Mouse (Mus musculus) layer of hippocampus, adult 18-20 months (tissue): ENCODE results near the gene Galns. TPM values are rescaled to one million over a fixed set of nuclear protein-coding genes. Genes with fewer than 3 reads are reported as not detected.
"Not testable (repeated sequence)": the region's sequence is repeated elsewhere in the genome, so short reads cannot be mapped to it uniquely, and the experiment has no call there.

ENCODE experiments used
- DNase-seq, 2 experiments: peaks; one replicate each; pipeline ENCODE4 v3.0.0; 2022; ENCODE audit warnings: low spot score in 2 of 2
- total RNA-seq, 2 experiments: library from RNA; stranded (reverse); gene quantifications; 2 replicates each; pipeline ENCODE4 v1.2.3; 2021

The Galns gene
- total RNA-seq, 2 experiments from 2014 or later, result 10.2 to 10.9 TPM

- no peak for DNase-seq
Measured at GRCm38 (mm10) chr8:122635878-122636802, 24.9 kb upstream of the Galns start.

DNA sequence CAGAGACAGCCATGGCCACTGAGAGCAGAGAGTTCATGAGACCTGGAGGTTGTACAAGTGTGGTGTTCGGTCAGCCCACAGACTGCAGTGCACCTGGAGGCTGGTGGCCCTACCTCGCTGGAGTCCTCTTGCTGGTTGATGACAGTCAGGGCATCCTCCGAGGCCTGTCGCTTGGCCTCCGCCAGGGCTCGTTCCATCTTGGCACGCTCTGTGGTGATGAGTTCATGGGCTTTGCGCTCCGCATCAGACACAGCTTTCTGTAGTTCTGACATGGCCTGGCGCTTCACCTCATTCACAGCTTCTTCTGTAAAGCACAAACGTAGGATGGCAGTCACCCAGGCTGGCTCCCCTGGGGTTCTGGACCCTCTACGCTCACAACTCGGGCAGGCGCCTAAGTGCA is 21.9 kb upstream of the Galns start:
- no peak for DNase-seq

- DNase-seq, result not testable (repeated sequence)
Measured at GRCm38 (mm10) chr8:122632134-122632533, 20.9 kb upstream of the Galns start.

- DNase-seq, result no peak
Measured at GRCm38 (mm10) chr8:122630696-122631095, 19.4 kb upstream of the Galns start.

DNA sequence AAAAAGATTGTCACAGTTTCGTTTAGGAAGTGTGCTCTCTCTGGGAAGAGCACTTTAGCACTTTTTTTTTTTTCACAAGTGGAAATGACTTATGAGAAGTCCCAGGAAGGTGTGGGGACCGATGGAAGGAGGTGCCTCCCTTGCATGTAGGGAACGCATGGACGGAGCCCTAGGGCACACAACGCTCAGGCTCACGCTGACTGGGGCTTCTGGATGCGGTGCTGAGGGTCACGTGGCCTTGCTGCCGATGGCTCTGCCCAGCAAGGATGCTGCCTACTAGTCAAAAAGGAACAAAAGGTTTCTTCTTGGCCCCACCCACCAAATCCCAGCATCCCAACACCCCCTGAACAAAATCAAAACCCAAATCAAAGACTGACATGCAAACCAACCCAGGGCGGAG is 18.1 kb upstream of the Galns start:
- no peak for DNase-seq

DNA sequence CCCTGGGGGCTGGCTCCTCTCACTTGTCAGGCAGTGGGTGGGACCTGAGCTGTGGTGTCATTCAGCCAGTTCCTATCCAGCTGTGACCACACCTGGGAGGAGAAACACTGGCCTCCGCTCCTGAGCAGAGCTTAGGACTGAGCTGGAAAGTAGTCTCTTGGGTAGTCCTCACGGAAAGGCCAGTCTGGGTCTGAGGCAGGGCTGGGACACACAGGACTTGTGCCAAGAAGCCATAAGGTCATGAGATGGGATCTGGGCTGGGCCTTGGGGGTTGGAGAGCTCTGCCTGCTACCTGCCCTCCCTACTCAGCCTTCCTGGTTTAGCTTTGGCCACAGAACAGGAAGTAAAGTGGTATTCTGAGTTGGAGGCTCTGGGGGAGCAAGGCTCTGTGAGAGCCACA is 15.6 kb upstream of the Galns start:
- DNase-seq, result no peak

DNA sequence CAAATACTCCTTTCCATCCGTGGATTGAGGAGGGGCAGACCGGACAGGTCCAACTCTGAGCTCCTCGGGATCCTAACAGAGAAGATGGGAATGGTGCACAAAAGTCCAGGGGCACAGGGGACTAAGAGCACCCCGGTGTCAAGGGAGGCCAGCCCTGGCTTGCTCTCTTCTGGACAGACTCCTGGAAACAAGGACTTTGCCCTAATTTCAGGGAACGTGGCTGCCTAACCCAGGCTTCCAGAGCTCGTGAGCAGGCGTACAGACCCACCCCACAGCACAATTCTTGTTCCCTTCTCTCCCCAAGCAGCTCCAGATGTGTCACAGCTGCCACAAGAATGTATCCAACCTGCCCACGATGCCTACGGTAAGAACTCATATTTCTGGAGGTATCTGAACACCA is 14.5 kb upstream of the Galns start:
- DNase-seq, result no peak

GRCm38 (mm10) chr8:122624653-122625052 is 13.4 kb upstream of the Galns start:
- no peak for DNase-seq

- no peak for DNase-seq
Measured at GRCm38 (mm10) chr8:122623844-122624642, 12.8 kb upstream of the Galns start.

- DNase-seq, result no peak
Measured at GRCm38 (mm10) chr8:122622727-122623126, 11.5 kb upstream of the Galns start, which contains the start of gene Pabpn1l. Gene Pabpn1l, minus strand, starts transcription at chr8:122622739.

- DNase-seq, result no peak
Measured at GRCm38 (mm10) chr8:122620446-122620845, 9.2 kb upstream of the Galns start.

GRCm38 (mm10) chr8:122618660-122619378 is 7.6 kb upstream of the Galns start:
- DNase-seq, result no peak

DNA sequence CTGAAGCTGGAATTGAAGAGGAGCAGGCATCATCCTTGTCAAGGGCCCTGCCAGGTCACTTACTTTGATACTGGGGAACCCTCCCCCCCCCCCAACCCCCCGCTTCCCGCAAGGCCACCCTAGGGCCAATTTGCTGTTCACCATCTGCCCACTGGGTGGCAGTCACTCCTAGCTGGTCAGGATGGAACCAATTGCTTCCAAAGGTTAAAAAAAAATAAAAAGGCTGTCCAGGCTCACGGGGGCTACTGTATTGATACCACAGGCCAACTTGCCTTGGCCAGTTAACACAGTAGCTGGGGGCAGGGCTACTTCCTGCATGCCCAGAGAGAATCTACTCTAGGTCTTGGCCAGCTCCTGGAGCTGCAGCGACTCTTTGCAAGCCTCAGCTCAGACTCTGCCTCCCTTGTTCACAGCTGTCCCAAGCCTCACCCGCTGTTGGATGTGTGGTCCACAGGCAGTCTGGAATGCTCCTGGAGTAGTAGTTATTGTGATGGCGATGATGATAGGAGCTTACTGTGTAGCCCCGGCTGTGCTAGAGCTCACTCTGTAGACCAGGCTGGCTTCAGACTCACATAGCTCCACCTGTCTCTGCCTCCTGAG is 6.8 kb upstream of the Galns start:
- peak in 1 of 2 experiments; percentile 75 for DNase-seq

DNA sequence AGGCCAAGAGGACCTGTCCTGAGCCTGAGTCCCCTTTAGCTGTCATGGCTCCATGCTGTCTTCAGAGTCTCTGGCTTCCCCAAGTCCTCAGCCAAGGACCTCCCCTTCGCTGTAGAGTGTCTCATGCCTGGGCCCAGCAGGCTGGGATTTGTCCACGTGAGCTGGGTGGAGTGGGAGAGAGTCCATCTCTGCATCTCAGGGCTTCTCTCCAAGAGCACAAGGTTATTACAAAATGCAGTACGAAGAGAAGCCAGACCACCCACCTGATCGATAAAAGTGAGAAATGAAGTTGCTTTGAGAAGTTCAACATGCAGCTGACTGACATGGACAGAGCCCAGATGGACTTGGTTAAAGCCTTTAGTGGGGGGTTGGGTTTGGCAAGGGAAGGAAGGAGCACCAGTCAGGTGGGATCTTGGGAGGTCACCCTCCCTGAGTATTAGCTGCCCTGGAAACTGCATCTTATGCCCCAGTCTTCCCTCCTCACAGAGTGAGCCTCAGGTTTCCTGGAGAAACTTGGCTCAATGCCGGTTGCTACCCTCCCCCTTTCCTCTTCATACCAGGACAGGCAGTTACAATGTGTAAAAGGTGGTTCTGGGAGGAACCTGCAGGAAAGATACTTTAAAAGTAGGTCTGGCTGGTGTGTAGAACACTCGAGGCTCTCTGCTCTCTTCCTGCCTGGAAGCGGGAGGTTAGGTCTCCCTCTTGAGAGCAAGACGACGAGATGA is 5.1 kb upstream of the Galns start:
- DNase-seq, result no peak

DNA sequence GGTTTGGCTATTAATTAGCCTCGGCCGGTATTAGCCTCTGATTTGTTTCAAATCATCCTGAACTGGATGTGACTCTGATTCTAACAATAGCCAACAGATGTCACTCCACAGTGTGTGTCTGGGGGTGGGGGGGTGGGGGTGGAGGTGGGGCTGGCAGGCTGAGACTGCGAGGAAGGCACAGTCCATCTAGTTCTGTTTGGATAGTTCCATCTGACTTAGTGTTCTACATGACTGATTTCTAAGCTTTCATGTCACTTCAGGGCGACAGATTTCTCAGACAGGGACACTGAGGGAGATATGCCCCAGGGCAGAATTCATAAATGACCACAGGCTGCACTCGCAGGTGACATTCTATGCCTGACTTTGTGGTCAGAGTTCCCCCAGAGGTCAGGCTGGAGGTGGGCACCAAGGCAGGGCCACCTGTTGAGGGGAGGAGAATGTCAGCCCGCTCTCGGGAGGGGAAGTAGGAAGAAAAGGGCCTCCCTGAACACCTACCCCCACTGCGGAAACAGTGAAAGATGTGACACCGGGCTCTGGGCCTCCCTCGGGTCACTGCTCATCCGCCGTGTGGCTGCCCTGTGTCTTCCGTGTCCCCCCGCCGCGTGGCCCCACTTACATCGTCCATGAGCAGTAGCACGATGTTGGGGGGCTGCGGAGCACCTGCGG is 518 bp downstream of the Galns start:
- no peak for DNase-seq

DNA sequence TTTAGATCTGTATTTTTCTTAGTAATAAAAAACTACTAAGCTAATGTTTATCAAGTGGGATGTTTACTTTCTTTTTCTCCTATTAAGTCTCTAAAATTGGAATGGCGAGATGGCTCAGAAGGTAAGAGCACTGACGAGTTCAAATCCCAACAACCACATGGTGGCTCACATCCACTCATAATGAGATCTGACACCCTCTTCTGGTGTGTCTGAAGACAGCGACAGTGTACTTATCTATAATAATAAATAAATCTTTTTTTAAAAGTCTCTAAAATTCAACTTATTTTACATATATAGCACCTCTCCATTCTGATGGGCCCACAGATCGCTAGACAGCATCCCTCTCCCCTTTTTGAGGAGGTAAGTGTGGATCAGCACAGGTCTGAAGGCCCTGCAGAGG is 1.1 kb downstream of the Galns start:
- no peak for DNase-seq

GRCm38 (mm10) chr8:122606810-122607209 is 4.5 kb downstream of the Galns start:
- DNase-seq, result no peak

DNA sequence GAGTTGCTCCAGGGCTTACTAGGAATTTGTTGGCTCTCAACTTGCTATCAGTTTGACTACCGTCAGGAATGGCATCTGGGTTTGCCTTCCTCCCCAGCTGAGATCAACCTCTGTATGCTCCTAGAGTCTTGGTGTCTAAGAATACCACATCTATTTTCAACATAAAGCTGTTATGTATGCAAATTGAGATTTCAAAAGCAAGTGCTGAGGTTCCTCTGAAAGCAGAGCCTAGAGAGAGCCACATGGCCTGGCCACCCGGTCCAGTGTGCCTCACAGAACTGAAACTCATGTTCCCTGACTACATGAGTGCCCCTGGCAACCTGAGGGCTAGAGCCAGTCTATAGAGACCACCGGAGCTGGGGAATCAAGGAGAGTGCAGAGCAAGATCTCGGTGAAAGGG is 5.9 kb downstream of the Galns start:
- no peak for DNase-seq

- no peak for DNase-seq
Measured at GRCm38 (mm10) chr8:122604640-122605039, 6.6 kb downstream of the Galns start.

GRCm38 (mm10) chr8:122600666-122601065 is 10.6 kb downstream of the Galns start:
- DNase-seq, result no peak
